Mouse (Mus musculus) urinary bladder, postnatal 4 days (tissue): ENCODE measurements at regions not wholly inside any gene's neighbourhood (a gene's known extent, or its start where the extent isn't known, plus 50 kb on each side); places are given as distances from the start of the nearest gene placed in this dataset.

Experiments
- DNase-seq, 2 experiments: peaks; one replicate each; pipeline ENCODE4 v3.0.0; 2021 to 2022; ENCODE audit warnings: low spot score in 2 of 2

GRCm38 (mm10) chr10:39250039-39250438 lies 86.4 kb upstream of the Ccn6 start:
- DNase-seq = no peak

GRCm38 (mm10) chr10:39248486-39248885 lies 84.9 kb upstream of the Ccn6 start:
- no peak for DNase-seq

- no peak for DNase-seq
Measured at GRCm38 (mm10) chr10:39246984-39247383, 83.4 kb upstream of the Ccn6 start.

- DNase-seq = no peak
Measured at GRCm38 (mm10) chr10:39245141-39245540, 81.5 kb upstream of the Ccn6 start.

GRCm38 (mm10) chr10:39244061-39244460 lies 80.5 kb upstream of the Ccn6 start:
- DNase-seq = no peak

- DNase-seq = no peak
Measured at GRCm38 (mm10) chr10:39242398-39242797, 78.8 kb upstream of the Ccn6 start.

DNA sequence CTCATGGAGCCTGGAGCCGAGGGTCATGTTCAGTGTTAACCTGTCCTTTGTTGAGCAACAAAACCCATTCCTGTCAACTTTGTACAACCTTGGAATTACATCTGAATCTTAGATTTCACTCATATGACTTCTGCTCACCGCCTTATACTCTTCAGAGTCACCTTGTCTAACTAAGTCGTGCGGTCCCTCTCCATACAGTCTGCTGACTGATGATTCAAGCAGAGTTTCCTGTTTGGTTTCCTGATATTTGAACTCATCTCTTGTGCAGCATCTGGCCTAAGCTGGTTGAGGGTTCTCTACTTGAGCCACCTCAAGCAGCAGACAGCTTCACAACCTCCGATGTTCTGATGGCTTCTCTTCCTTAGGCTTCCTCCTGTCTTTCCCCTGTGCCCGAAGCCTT lies 78.3 kb upstream of the Ccn6 start:
- no peak for DNase-seq

- no peak for DNase-seq
Measured at GRCm38 (mm10) chr10:39241486-39241885, 77.9 kb upstream of the Ccn6 start.

DNA sequence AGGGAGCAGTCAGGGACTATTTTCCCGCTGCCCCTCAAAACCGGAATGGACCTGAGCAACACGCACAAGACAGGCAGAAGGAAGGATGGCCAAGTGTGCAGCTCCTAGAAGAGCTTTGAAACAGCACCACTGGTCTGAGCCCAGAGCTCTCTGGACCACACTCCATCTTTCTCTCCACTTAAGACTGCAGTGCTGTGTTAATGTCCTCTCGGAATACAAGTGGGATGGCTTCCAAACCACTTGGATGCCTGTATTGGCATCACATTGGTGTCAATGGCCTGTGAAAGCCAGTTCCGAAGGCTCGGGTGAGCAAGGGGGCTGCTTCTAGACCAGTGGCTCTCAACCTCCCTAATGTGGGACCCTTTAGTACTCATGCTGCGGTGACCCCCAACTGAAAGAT lies 77.4 kb upstream of the Ccn6 start:
- DNase-seq = no peak

DNA sequence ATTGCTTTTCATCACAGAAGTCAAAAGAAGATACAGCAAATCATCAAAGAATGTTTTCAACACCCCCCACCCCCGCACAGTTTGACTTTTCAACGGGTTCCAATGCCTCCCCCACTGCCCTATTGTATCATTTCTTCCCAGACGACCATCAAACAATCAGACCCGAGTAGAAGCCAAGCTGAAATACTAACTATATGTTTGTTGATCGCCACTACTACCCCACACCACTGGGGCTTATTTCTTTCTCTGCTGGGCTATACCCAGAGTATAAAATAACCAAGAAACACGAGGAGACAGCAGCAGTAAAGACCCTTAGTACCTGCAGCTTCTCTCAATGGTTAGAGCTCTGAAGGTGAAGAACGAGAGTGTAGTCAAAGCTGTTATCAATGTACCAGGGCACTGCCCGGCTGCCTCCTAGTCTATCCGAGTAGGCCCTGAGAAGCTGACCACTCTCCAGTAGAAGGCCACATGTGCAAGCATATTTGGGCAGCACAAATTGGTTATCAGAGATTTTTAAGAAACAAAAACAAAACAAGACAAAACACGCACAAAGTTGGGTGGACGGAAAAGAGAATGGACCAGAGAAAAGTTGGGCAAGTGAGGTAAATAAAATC lies 76.7 kb upstream of the Ccn6 start:
- no peak for DNase-seq

DNA sequence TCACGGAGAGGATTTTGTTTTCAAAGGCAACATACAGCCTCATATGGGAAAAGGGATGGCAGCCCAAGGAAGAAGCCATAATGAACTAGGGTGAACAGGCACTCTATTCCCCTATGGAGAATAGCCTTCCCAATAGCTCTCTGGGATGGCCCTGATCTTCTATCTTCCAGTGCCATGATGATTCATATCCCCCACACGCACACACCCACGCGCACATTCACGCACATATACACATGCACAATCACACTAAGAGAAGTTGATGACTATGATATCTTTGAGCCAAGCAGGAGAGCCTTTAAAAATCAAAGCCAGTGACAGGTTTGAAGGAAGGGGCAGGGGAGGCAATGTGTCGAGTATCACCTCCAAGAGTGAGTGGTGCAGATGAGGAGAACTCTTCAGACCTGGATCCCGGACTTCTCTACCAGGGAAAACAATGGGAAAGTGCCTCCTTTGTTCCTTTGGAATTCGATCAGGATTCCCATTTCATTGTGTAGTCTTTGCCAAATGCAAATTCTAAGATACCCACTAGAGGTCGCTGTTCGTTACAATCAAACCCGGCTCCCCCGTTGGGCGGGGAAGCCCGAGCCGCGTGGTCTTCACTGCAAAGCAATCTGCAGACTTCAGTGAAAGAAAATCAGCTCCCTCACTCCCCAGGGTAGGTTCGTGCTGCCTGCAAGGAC lies 76.0 kb upstream of the Ccn6 start:
- DNase-seq = peak; percentile 70 to 80

DNA sequence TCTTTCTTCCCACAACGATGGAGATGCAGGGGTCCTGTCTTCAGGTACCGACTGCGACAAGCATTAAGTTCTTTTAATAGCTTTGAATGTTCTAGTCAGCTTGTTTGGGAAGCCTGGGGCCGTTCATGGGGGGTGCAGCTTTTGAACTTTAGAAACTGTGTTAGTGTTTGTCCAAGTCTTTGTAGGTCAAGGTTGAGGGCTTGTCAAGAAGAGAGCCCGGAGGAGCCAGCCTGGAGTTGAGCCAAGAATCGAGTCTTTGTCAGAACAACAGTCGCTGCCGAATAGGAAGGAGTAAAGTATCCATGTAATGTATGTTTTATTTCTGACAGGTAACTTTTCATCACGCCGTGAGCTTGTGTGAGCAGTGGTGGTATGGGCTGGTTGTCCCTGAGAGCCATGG lies 75.0 kb upstream of the Ccn6 start:
- DNase-seq = no peak

DNA sequence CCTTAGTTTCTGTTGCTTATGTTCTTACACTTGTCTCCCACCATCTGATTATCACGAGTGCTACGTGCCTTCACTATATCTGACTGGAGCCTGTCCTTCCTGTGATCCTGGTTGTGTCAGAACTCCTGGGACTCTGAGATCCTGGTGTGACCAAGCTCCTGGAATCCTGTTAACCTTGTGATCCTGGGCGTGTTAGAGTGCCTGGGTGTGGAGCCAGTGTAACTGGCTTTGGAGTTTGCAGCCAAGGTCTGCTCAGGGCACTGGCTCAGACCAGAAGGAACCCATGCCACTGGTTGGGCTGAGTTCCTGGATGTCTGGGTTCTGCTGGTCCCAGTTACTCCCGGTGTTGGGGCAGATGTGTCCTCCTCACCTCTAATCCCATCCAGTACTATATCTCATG lies 74.0 kb upstream of the Ccn6 start:
- DNase-seq = no peak

DNA sequence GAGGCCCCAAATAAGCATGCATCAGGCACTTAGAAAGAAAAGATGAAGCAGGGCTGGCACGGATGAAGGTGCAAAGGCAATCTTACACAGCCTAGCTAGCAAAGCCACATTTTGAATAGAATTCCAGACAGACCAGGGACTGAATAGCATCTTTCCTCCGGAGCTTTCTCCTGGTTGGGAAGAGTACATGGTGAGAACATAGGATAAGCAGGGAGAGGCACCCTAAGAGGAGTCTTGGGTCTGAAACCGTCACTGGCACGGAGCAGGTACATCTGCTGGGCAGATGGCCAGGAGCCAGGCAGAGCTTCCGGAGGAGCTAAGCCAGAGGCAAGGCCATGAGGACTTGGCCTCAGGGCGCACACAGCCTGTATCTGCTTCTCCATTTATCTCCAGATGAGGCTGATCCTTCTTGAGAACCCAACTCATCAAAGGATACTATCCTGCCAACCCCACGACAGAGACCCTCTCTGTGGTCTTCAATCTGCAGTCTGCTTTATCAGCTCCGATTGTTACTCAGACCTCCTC lies 70.4 kb upstream of the Ccn6 start:
- DNase-seq = no peak

GRCm38 (mm10) chr10:39233191-39233590 lies 69.6 kb upstream of the Ccn6 start:
- DNase-seq = no peak

- no peak for DNase-seq
Measured at GRCm38 (mm10) chr10:39230634-39231410, 67.2 kb upstream of the Ccn6 start.

- no peak for DNase-seq
Measured at GRCm38 (mm10) chr10:39229233-39229632, 65.6 kb upstream of the Ccn6 start.

DNA sequence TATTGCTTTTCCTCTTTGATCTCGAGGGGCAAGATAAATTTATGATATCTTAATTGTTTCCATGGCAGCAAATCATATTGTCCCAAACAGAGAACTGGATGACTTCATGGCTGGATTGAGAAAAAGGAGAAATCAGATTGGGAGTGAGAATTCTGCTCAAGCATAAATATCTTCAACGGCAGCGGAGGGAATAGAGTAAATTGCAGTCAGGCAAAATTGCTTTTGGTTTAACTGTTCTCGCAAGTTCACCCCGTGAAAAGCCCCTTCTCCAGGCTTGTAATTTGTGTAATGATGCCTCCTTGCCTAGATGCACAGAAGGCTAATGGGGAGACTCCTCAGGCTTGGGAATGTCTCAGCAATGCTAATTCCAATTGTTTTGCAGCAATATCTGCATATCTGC lies 64.4 kb upstream of the Ccn6 start:
- DNase-seq = no peak

GRCm38 (mm10) chr10:39227499-39227942 lies 63.9 kb upstream of the Ccn6 start:
- DNase-seq = peak in 1 of 2 experiments; percentile 36

DNA sequence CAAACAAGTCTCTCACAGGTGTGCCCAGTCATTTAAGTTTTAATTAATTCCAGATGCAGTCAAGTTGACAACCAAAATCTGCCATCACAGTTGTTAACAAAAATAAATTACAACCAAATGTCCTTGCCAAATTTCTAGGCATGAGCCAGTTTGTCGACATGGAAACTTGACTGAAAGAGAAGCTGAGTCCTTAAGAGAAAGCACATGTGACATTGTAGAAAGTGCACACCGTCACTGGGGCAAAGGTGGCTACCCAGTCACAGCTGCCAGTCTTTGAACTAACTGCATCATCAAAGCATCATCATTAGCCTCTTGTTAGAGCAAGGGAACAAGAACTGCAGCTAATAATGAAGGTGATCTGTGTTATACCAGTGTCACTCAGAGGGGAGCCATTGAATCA lies 62.9 kb upstream of the Ccn6 start:
- no peak for DNase-seq

GRCm38 (mm10) chr10:39224449-39225094 lies 61.0 kb upstream of the Ccn6 start:
- no peak for DNase-seq

DNA sequence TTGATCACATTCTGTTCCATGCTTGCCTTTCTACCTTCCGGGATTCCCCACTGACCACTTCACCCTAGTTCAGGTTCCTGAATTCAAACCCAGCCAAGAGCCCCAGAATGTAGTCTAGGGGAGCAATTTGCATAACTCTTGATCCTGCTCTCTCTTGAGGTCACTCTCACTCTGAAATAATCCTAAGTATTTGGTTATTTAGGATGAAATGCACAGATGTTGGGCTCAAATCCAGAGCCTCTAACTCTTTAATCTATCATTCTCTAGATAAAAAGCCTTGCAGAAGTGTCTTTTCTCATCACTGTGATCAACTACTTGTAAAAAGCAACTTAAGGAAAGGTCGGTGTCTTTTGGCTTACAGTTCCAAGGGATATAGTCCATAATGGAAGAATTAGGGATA lies 57.4 kb upstream of the Ccn6 start:
- DNase-seq = no peak
